Mouse (Mus musculus) spleen, adult 18-20 months (tissue): ENCODE measurements at regions not wholly inside any gene's neighbourhood (a gene's known extent, or its start where the extent isn't known, plus 50 kb on each side); places are given as distances from the start of the nearest gene placed in this dataset.

Source experiments
- DNase-seq, 2 experiments: peaks; one replicate each; pipeline ENCODE4 v3.0.0; 2022; ENCODE audit warnings: mixed read lengths in 2 of 2

DNA sequence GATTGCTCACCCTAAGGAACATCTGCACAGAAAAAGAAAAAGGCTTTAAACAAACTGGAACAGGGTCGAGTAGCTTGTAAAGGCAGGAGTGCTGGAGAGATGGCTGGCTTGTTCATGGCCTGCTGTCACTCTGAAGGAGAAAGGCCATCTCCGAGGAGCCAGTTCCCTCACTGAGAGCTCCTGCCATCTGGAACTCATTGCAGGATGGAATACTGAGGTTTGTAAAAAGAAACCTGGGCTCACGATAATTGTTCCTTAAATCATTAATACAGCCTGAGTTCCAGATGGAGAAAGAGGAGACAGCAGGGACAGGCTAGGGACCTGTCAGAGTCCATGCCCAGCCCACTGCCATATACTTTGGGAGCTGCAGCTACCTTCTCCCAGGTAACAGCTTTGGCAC is 100.8 kb upstream of the Gm12830 start:
- no peak for DNase-seq

DNA sequence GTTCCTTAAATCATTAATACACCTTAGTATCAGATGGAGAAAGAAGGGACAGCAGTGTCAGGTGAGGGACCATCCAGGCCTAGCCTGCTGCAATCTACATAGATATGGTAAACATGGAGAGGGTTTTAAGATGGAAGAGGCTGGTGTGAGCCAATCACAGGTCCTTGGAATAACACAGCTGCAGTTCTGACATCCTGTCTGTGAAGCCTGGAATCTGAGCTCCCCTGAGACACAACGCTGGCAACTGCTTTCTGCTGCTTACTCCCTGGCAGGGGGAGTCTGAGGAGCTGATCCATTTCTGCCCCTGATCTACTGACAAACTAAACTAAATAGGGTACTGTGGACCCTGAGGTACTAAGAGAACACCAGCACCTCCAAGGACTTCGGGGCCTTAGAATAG is 100.1 kb upstream of the Gm12830 start:
- no peak for DNase-seq

DNA sequence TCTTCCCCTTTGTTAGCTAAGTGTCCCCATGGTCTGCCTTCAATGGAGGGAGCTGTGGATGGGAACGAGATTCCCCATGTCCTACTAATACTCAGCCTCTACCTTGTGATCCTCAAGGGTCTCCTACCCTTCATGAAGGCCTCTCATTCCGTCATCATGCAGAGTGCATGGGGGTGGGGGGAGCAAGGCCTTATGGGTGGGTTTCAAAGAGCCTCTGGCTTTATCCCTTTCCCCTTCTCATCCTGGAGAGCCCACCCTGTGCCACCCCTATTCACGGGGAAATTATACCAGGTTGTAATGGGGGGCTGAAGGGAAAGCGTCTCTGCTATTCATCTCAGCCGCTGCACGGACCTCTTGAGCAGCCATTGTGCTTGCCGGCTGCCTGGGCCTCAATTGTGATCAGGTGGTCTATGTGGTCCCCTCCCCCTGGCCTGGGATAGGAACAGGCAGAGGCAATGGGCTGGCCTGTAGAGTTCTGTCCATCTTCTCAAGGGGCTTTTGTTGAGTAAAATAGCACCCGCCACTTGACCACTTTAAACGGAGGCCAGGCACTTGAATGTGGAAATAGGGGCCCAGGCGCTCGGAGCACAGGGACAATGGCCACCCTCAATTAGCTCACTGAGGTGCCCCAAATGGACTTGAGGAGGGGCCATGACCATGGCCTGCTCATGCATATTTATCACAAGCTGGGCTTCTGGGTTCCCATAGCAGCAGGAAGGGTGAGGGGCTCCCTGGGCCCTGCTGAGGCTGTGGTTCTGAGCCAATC is 93.1 kb upstream of the Gm12830 start:
- no peak for DNase-seq

DNA sequence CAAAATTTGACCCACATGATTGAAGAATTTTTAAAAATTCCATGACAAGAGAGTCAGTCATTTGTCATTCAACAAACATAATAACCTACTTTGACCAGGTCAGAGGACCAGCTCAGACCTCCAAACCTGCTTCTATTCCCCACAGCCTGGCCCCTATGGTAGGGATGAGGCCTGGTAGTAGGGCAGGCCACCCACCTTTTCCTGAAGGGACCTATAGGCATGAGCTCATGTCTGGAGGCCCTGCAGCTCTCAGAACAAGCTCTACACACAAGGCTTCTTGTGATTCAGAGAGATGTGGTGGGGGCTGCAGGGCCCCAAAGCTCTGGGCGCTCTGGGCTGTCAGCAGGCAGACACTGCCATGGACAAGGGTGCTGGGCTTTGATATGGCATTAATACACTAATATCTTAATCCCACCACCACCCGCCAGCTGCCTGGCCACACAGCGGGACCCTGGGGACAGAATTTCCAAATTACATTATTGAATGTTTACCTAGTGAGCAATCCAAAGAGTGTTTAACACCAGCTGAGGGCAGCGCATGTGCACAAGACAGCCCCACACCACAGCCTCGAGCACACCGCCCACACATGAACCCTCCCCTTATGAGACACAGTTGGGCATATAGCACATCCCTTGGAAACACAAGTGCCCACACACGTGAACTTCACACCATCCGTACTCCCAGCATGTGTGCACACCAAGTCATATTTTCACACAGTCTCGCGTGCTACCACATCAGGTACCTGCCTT is 88.1 kb upstream of the Gm12830 start:
- DNase-seq: no peak

DNA sequence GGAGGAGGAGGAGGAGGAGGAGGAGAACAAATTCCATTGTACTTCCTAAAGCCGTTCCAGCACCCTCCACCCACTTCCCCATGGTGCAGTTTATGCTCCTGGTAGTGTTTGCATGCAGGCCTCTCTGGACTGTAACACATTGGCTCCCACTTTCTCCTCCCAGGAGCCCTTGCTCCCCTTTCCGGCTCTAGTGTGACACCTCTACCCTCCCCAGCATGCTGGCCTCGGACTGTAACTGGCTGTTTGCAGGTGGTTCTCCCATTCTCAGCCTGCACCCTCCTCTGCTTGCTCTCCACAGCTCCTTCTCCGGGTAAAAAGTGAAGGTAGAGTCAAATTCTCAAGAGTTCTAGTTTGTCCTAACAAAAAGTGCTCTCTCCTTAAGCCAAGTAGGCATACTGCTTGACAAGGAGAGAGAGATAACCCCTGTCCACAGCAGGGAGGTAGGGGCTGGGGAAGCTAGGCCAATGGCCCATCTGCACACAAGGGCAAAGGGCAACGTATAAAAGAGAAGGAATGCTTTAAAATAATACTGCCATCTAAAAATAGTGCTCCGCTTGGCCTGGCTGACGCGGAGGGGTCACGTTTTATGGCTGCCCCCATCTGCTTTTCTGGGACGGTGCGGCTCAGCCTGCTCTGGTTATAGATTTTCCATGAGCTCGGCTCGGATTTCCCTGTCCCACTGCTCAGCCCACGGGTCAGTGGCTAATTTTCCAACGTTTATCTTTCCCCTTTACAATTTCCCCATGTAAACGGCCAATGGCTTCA is 82.4 kb upstream of the Gm12830 start:
- DNase-seq: no peak

DNA sequence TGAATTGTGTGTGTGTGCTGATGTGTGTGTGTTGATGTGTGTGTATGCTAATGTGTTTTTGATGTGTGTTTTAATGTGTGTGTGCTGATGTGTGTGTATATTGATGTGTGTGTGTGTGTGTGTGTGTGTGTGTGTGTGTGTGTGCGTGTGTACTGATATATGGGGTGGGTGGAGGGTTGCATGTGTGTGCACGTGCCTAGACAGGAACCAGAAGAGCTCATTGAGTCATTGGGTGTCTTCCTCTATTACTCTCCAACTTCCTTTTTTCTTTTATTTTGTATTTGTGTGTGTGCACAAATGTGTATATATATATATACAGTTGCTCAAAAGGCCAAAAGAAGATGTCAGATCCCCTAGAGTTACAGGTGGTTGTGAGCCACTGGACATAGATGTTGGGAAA is 73.4 kb upstream of the Gm12830 start:
- no peak for DNase-seq

DNA sequence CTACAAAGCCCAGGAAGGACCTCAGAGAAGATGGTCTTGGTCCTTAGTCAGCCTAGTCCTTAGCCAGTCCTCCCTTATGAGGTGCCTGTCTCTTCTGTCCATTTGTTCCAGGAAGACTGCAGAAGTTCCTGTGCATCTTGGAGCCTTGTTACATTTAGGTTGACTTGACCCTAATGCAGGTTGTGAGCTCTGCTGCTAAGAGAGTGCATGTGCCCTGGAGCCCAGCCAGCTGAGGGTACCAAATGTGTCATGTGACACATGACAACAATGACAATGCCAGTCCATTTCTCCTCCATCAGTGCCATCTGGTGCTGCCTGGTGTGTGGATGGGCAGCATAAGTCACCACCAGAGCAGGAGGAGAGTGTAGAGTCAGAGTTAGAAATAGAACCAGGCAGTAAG is 61.7 kb upstream of the Gm12830 start:
- no peak for DNase-seq

DNA sequence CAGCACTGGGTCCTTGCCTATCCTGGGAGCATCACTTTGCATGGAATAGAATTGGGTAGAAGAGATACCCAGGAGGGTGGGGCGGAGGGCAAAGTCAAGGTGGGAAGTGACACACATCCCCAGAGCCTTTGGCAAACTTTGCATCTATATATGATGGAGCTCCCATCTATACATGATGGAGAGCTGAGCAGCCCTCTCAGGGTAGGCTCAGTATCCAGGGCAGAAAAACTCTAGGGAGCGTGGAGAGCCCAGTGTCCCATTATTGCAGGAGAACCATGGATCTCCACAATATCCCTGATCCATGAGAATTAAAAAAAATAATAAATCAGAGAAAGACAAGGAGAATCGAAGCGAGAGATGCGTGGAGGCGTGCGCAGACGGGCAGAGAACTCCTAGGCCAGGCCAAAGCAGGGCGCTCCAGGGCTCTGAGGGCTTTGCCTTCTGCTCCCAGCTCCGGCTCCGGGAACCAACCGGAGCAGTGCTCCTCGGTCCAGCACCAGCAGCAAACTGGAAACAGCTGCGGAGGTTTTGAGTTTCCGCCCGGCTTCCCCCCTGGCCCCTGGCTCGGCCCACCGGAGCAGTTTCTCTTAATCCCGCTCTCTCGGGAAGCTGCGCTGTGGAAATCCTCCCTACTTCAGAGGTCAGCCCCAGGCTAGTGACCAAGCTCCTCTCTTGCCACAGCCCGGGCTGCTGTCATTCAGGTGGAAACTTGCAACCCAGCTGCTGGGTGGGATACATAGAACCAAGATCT is 54.7 kb upstream of the Gm12830 start:
- no peak for DNase-seq
